Mouse (Mus musculus): ENCODE measurements around the gene Pnpla3. TPM values are rescaled to one million over a fixed set of nuclear protein-coding genes. Genes with fewer than 3 reads are reported as not detected.
A peak's percentile ranks its signal among the peaks of the same experiment; 100 is the strongest.

Gene Pnpla3
- polyA plus RNA-seq, 1 experiment from 2014 or later = 0.60 TPM

- no peak overlapping the region for H3K9ac ChIP-seq
- WGBS = 40% methylated on average over 23 of the region's 23 CpGs
- no peak overlapping the region for H3K4me2 ChIP-seq
Measured at GRCm38 (mm10) chr15:84217969-84218782, 50.5 kb downstream of the Pnpla3 start.

GRCm38 (mm10) chr15:84218783-84219271, 51.2 kb downstream of the Pnpla3 start:
- no peaks in the 10 kb centered on the region for H3K27me3 ChIP-seq (replicated peaks)
- H3K4me3 ChIP-seq = no peak overlapping the region
- peak; percentile 40; the same call in 1 of the 2 replicates for ATAC-seq (ENCODE audit: insufficient number of reproducible peaks, low FRiP score)
- peaks cover 16% of the 10 kb centered on the region for H3K36me3 ChIP-seq
- H3K4me1 ChIP-seq (replicated peaks) = peaks cover 57% of the 10 kb centered on the region
- H3K9me3 ChIP-seq (replicated peaks) = no peaks in the 10 kb centered on the region
- no peak overlapping the region for H3K4me2 ChIP-seq
- WGBS = 15% methylated on average over 9 of the region's 9 CpGs
- H3K27ac ChIP-seq (ENCODE audit: poor library complexity, severe bottlenecking) = peak overlapping the region; percentile 67
- H3K9ac ChIP-seq = no peak overlapping the region

More at GRCm38 (mm10) chr15:84217969-84218782, 50.5 kb downstream of the Pnpla3 start:
- ATAC-seq (ENCODE audit: insufficient number of reproducible peaks, low FRiP score) = no peak
- Histone ChIP-seq H3K27me3 (replicated peaks) (no peaks in the 10 kb centered on the region), H3K9me3 (replicated peaks) (no peaks in the 10 kb centered on the region), H3K4me3 (no peak overlapping the region), H3K4me1 (replicated peaks) (peaks cover 56% of the 10 kb centered on the region), H3K36me3 (peaks cover 22% of the 10 kb centered on the region), H3K27ac (ENCODE audit: poor library complexity, severe bottlenecking) (peak overlapping the region; percentile 67; the same call in 1 of the 2 replicates)

GRCm38 (mm10) chr15:84221539-84221938, 53.9 kb downstream of the Pnpla3 start:
- Histone ChIP-seq H3K9ac (no peak overlapping the region), H3K36me3 (no peaks in the 10 kb centered on the region), H3K27ac (ENCODE audit: poor library complexity, severe bottlenecking) (no peak overlapping the region), H3K4me3 (no peak overlapping the region), H3K4me2 (no peak overlapping the region), H3K4me1 (replicated peaks) (peaks cover 42% of the 10 kb centered on the region), H3K9me3 (replicated peaks) (no peaks in the 10 kb centered on the region), H3K27me3 (replicated peaks) (no peaks in the 10 kb centered on the region)
- ATAC-seq (ENCODE audit: insufficient number of reproducible peaks, low FRiP score) = no peak
- WGBS = 72% methylated on average over 5 of the region's 5 CpGs

- Histone ChIP-seq H3K9me3 (replicated peaks) (no peaks in the 10 kb centered on the region), H3K27me3 (replicated peaks) (no peaks in the 10 kb centered on the region), H3K9ac (no peak overlapping the region), H3K4me3 (no peak overlapping the region), H3K36me3 (no peaks in the 10 kb centered on the region), H3K4me2 (no peak overlapping the region), H3K27ac (ENCODE audit: poor library complexity, severe bottlenecking) (no peak overlapping the region), H3K4me1 (replicated peaks) (peaks cover 28% of the 10 kb centered on the region)
- no peak for ATAC-seq (ENCODE audit: insufficient number of reproducible peaks, low FRiP score)
- 25% methylated on average over 6 of the region's 6 CpGs for WGBS
Measured at GRCm38 (mm10) chr15:84223423-84223822, 55.8 kb downstream of the Pnpla3 start.

- H3K9ac ChIP-seq = no peak overlapping the region
- WGBS = 40% methylated on average over 10 of the region's 10 CpGs
- no peaks in the 10 kb centered on the region for H3K36me3 ChIP-seq
- no peak overlapping the region for H3K4me3 ChIP-seq
- H3K4me1 ChIP-seq (replicated peaks) = peaks cover 15% of the 10 kb centered on the region
- no peaks in the 10 kb centered on the region for H3K9me3 ChIP-seq (replicated peaks)
- ATAC-seq (ENCODE audit: insufficient number of reproducible peaks, low FRiP score) = no peak
- H3K4me2 ChIP-seq = no peak overlapping the region
- no peaks in the 10 kb centered on the region for H3K27me3 ChIP-seq (replicated peaks)
- no peak overlapping the region for H3K27ac ChIP-seq (ENCODE audit: poor library complexity, severe bottlenecking)
Measured at GRCm38 (mm10) chr15:84224779-84225178, 57.1 kb downstream of the Pnpla3 start.

- Histone ChIP-seq H3K36me3 (no peaks in the 10 kb centered on the region), H3K27me3 (replicated peaks) (no peaks in the 10 kb centered on the region), H3K9ac (no peak overlapping the region), H3K27ac (ENCODE audit: poor library complexity, severe bottlenecking) (no peak overlapping the region), H3K4me3 (no peak overlapping the region), H3K4me1 (replicated peaks) (peaks cover 31% of the 10 kb centered on the region), H3K4me2 (no peak overlapping the region), H3K9me3 (replicated peaks) (no peaks in the 10 kb centered on the region)
- no peak for ATAC-seq (ENCODE audit: insufficient number of reproducible peaks, low FRiP score)
- 86% methylated on average over 15 of the region's 15 CpGs for WGBS
Measured at GRCm38 (mm10) chr15:84226918-84227317, 59.3 kb downstream of the Pnpla3 start.

- peak overlapping the region; percentile 80; the same call in 1 of the 2 replicates for H3K9ac ChIP-seq
Measured at GRCm38 (mm10) chr15:84230661-84231060, 63.0 kb downstream of the Pnpla3 start.

GRCm38 (mm10) chr15:84231113-84231712, 63.6 kb downstream of the Pnpla3 start:
- peak overlapping the region; percentile 74 for H3K4me3 ChIP-seq
- peaks cover 40% of the 10 kb centered on the region for H3K4me1 ChIP-seq (replicated peaks)
- H3K27me3 ChIP-seq (replicated peaks) = no peaks in the 10 kb centered on the region
- 2% methylated on average over 16 of the region's 16 CpGs for WGBS
- peak overlapping the region; percentile 95 for H3K4me2 ChIP-seq
- peaks cover 12% of the 10 kb centered on the region for H3K36me3 ChIP-seq
- H3K9me3 ChIP-seq (replicated peaks) = no peaks in the 10 kb centered on the region
- H3K27ac ChIP-seq (ENCODE audit: poor library complexity, severe bottlenecking) = peak overlapping the region; percentile 86
- peak overlapping the region; percentile 80 for H3K9ac ChIP-seq
- ATAC-seq (ENCODE audit: insufficient number of reproducible peaks, low FRiP score) = peak; percentile 74

More at GRCm38 (mm10) chr15:84230661-84231060, 63.0 kb downstream of the Pnpla3 start:
- Histone ChIP-seq H3K4me2 (peak overlapping the region; percentile 95), H3K27me3 (replicated peaks) (no peaks in the 10 kb centered on the region), H3K4me1 (replicated peaks) (peaks cover 40% of the 10 kb centered on the region), H3K9me3 (replicated peaks) (no peaks in the 10 kb centered on the region), H3K4me3 (peak overlapping the region; percentile 74), H3K27ac (ENCODE audit: poor library complexity, severe bottlenecking) (peak overlapping the region; percentile 86; the same call in 1 of the 2 replicates), H3K36me3 (peaks cover 12% of the 10 kb centered on the region)
- ATAC-seq (ENCODE audit: insufficient number of reproducible peaks, low FRiP score) = peak; percentile 43; the same call in 1 of the 2 replicates
- 3% methylated on average over 5 of the region's 5 CpGs for WGBS

GRCm38 (mm10) chr15:84231721-84232561, 64.3 kb downstream of the Pnpla3 start, which contains the start of gene Parvb:
Gene Parvb, plus strand, starts transcription at chr15:84232043.
- peak within 1 kb of the TSS; percentile 95 for H3K4me2 ChIP-seq
- WGBS = under 1% methylated on average over 47 of the region's 53 CpGs

GRCm38 (mm10) chr15:84232609-84233008, 65.0 kb downstream of the Pnpla3 start:
- Histone ChIP-seq H3K9me3 (replicated peaks) (no peaks in the 10 kb centered on the region), H3K4me3 (peak overlapping the region; percentile 74), H3K36me3 (peaks cover 12% of the 10 kb centered on the region), H3K9ac (peak overlapping the region; percentile 80), H3K27ac (ENCODE audit: poor library complexity, severe bottlenecking) (peak overlapping the region; percentile 86), H3K27me3 (replicated peaks) (no peaks in the 10 kb centered on the region), H3K4me1 (replicated peaks) (peaks cover 44% of the 10 kb centered on the region), H3K4me2 (peak overlapping the region; percentile 95)
- WGBS = 6% methylated on average over 8 of the region's 8 CpGs
- no peak for ATAC-seq (ENCODE audit: insufficient number of reproducible peaks, low FRiP score)

More at GRCm38 (mm10) chr15:84231721-84232561, 64.3 kb downstream of the Pnpla3 start, which contains the start of gene Parvb:
- peak within 1 kb of the TSS; percentile 80 for H3K9ac ChIP-seq
- no peaks in the 10 kb centered on the region for H3K9me3 ChIP-seq (replicated peaks)
- H3K4me1 ChIP-seq (replicated peaks) = peaks cover 40% of the 10 kb centered on the region
- no peaks in the 10 kb centered on the region for H3K27me3 ChIP-seq (replicated peaks)
- peak within 1 kb of the TSS; percentile 86 for H3K27ac ChIP-seq (ENCODE audit: poor library complexity, severe bottlenecking)
- peaks cover 12% of the 10 kb centered on the region for H3K36me3 ChIP-seq
- peak; percentile 80 for ATAC-seq (ENCODE audit: insufficient number of reproducible peaks, low FRiP score)
- H3K4me3 ChIP-seq = peak within 1 kb of the TSS; percentile 74

Data from heart, embryonic 12.5 days (tissue).